Mouse (Mus musculus) lung, adult 2 months (tissue): ENCODE measurements at regions not wholly inside any gene's neighbourhood (a gene's known extent, or its start where the extent isn't known, plus 50 kb on each side); places are given as distances from the start of the nearest gene placed in this dataset.

Experiments used
- DNase-seq: peaks from one replicate; pipeline ENCODE4 v3.0.0; 2022
- H3K4me1 ChIP-seq: fragments of 200-500 bp; 2 replicates; pipeline ENCODE4 v1.6.1; 2011; ENCODE audit warnings: low read length; ENCODE audit not compliant: control insufficient read depth, insufficient read depth
- H3K4me3 ChIP-seq: fragments of 200-500 bp; replicated peaks from 2 replicates; pipeline ENCODE3; 2011; ENCODE audit warnings: low read depth, mild to moderate bottlenecking, control low read depth, low read length; ENCODE audit errors: extremely low read depth
- CTCF ChIP-seq: fragments of 200-500 bp; IDR thresholded peaks from 2 replicates; pipeline ENCODE4 v1.5.1; 2011; ENCODE audit warnings: mild to moderate bottlenecking, low read length, control low read depth; ENCODE audit not compliant: insufficient read depth
- POLR2A ChIP-seq: fragments of 200-500 bp; IDR thresholded peaks from 2 replicates; pipeline ENCODE4 v1.6.1; 2011; ENCODE audit warnings: low read depth, mild to moderate bottlenecking, control low read depth, low read length, borderline replicate concordance; ENCODE audit errors: extremely low read depth
- WGBS: fragments of 180-500 bp; shearing (Covaris S2); methylation state at CpG from one replicate; pipeline ENCODE4 v1.1.7; 2018; 5-methylcytosine and 5-hydroxymethylcytosine counted together

DNA sequence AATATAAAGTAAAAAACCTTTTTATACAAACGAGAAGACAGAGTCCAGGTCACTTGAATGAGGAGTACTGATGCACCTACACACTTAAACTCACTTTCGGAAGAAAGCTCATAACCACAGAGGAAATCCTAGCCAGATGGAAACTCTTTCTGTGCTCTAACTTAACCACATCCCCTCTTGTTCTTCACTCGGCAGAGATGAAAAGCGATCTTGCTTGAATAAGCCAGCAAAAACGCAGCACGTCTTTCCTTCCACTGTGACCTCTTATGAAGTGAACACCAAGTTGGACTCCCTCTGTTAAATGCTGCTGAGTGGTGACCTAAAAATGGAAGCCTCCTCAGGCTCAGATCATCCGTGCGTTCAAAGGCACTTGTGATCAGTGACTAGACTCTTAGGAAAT lies 113.1 kb upstream of the Crim1 start:
- DNase-seq, result no peak
- TF ChIP-seq POLR2A (no peak), CTCF (no peak)
- H3K4me1 ChIP-seq, result 0 out of 2 replicates have a peak, but pooled peaks cover 2% of the 10 kb centered on the region
- WGBS, result 67% methylated on average over 8 of the region's 8 CpGs
- no peak overlapping the region for H3K4me3 ChIP-seq

DNA sequence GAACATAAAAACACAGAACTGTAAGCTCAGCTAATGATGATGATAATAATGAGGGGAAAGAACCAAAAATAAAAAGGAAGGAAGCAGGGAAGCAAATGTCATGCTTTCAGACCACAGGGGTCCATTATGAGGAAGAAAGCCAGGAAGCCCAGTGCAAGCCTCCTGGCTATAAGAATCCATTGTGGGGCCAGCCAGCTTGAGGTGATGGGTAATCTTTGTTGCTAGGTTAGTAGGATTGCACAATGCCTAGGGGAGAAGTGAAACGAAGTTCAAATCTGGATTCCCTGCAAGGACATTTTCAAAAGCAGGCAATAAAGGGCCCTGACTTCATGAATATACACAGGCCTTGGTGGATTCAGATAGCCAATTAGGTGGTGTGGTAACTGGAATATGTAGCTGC lies 102.3 kb upstream of the Crim1 start:
- no peak for DNase-seq
- WGBS, result 36% methylated on average over 1 of the region's 1 CpGs

DNA sequence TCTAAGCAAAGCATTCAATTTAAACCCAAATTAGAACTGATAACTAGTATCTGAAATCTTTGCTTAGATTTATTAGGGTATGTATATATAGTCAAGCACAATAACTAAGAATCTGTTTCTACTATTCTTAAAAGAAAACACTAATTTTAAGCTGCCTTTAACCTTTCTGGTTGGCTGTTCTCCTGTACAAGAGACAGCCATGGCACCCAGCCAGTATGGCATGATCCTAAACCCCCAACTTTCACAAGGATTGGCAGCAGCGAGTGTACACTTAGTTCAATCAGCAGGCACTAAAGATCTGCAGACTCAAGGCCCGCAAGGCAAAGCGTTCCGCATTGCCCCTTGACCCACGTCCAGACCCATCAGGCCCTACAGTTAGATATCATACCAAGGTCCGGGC lies 91.3 kb upstream of the Crim1 start:
- Histone ChIP-seq H3K4me1 (no peaks in the 10 kb centered on the region), H3K4me3 (no peak overlapping the region)
- no peak for DNase-seq
- WGBS, result 93% methylated on average over 6 of the region's 6 CpGs
- no peak for TF ChIP-seq CTCF
- TF ChIP-seq POLR2A, result no peak

More for the DNA sequence above, 102.3 kb upstream of the Crim1 start:
- no peak overlapping the region for H3K4me3 ChIP-seq
- TF ChIP-seq CTCF, result no peak
- TF ChIP-seq POLR2A, result no peak
- H3K4me1 ChIP-seq, result no peaks in the 10 kb centered on the region

GRCm38 (mm10) chr17:78109364-78110222 lies 90.5 kb upstream of the Crim1 start:
- Histone ChIP-seq H3K4me3 (no peak overlapping the region), H3K4me1 (no peaks in the 10 kb centered on the region)
- no peak for TF ChIP-seq POLR2A
- TF ChIP-seq CTCF, result no peak
- 71% methylated on average over 7 of the region's 7 CpGs for WGBS
- DNase-seq, result no peak

DNA sequence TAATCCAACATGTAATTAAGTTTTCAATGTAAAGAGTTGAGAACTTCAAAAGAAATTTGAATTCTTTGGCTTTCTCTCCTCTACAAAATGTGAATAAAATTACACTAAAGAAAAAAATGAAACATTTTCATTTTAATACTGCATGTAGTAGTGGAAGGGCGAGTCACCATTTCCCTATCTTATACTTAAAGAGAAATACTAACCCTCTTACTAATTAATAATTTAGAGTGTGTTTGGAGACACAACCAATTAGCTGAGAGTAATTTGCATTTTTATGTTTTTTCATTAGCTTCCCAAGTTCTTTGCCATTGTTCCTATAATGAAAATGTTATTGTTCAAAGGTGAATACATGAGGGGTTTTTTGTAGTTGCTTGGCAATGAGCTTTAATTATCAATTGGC lies 67.9 kb upstream of the Crim1 start:
- 76% methylated on average over 1 of the region's 1 CpGs for WGBS
- no peak overlapping the region for H3K4me3 ChIP-seq
- TF ChIP-seq CTCF (no peak), POLR2A (no peak)
- no peaks in the 10 kb centered on the region for H3K4me1 ChIP-seq
- DNase-seq, result no peak

GRCm38 (mm10) chr17:78137986-78138385 lies 62.1 kb upstream of the Crim1 start:
- no peak overlapping the region for H3K4me3 ChIP-seq
- TF ChIP-seq POLR2A, result no peak
- no peak for TF ChIP-seq CTCF
- WGBS, result 65% methylated on average over 1 of the region's 1 CpGs
- DNase-seq, result no peak
- no peaks in the 10 kb centered on the region for H3K4me1 ChIP-seq

DNA sequence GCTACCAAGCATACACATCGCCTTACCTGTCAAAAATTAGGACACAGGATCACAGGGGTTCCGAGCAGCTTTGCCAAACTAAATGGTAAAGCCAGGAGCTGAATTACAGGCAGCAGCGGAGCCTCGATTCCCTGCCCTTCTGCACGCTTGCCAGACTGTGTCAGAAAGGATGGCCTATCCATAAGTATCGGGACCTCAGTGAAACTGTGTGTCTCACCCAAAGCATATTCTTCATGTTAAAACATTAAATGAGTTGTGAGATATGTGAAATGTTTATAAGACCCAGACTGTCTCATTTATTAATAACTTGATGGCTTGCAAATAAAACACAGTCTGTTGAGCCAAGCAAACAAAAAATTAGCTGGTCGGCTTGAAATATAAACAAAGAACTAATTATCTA lies 59.4 kb upstream of the Crim1 start:
- TF ChIP-seq CTCF, result no peak
- TF ChIP-seq POLR2A, result no peak
- DNase-seq, result no peak
- Histone ChIP-seq H3K4me1 (no peaks in the 10 kb centered on the region), H3K4me3 (no peak overlapping the region)
- WGBS, result 64% methylated on average over 7 of the region's 7 CpGs

DNA sequence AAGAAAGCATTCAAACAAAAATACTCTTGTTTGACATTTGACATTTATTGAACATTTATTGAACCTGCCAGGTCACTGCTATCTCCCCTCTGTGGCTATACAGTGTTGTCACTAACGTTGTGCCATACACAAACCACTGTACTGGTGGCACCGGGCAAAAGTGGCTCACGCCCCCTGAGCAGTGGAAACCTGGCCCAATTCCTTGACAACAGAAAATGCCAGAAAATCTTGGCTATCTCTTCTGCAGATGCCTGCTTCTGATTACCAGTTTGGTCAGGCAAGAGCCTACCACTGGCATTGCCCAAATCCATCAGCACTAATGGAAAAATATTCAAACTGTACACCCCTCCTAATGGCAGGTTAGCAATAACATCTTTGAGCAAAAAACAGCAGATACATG lies 58.9 kb upstream of the Crim1 start:
- H3K4me1 ChIP-seq, result no peaks in the 10 kb centered on the region
- H3K4me3 ChIP-seq, result no peak overlapping the region
- TF ChIP-seq POLR2A, result no peak
- no peak for TF ChIP-seq CTCF
- DNase-seq, result no peak
- 67% methylated on average over 3 of the region's 3 CpGs for whole genome bisulfite sequencing

- TF ChIP-seq CTCF, result no peak
- no peak for TF ChIP-seq POLR2A
- 74% methylated on average over 7 of the region's 7 CpGs for WGBS
- DNase-seq, result no peak
- Histone ChIP-seq H3K4me1 (no peaks in the 10 kb centered on the region), H3K4me3 (no peak overlapping the region)
These were observed 57.6 kb upstream of the Crim1 start for GRCm38 (mm10) chr17:78142431-78142830.

DNA sequence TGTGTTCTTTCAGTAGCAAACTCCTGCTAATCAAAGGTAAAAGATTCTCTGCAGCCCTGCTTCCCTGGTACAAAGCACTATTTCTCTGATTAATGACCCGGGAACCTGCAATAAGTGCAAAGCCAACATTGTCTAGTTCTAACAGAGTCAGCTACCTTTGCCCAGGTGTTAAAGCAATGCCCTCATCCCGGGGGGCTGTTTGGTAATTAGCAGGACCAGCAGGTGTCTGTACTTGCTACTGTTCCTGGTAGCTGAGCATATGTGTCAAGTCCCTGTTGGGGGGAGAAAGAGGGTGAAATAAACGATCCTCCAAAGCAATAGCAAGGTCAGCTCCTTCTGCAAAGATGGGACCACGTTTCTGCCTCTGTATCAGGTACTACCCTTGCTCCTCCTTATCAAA lies 54.7 kb upstream of the Crim1 start:
- no peak for DNase-seq
- WGBS, result 39% methylated on average over 4 of the region's 4 CpGs
- Histone ChIP-seq H3K4me1 (no peaks in the 10 kb centered on the region), H3K4me3 (no peak overlapping the region)
- TF ChIP-seq POLR2A, result no peak
- no peak for TF ChIP-seq CTCF
